Mouse (Mus musculus) A20 (cell line): ENCODE measurements at regions not wholly inside any gene's neighbourhood (a gene's known extent, or its start where the extent isn't known, plus 50 kb on each side); places are given as distances from the start of the nearest gene placed in this dataset.
A peak's percentile ranks its signal among the peaks of the same experiment; 100 is the strongest.

Experiments
- DNase-seq: peaks from one replicate; pipeline ENCODE4 v3.0.0-alpha.2; 2011; ENCODE audit warnings: low read depth, low spot score

DNA sequence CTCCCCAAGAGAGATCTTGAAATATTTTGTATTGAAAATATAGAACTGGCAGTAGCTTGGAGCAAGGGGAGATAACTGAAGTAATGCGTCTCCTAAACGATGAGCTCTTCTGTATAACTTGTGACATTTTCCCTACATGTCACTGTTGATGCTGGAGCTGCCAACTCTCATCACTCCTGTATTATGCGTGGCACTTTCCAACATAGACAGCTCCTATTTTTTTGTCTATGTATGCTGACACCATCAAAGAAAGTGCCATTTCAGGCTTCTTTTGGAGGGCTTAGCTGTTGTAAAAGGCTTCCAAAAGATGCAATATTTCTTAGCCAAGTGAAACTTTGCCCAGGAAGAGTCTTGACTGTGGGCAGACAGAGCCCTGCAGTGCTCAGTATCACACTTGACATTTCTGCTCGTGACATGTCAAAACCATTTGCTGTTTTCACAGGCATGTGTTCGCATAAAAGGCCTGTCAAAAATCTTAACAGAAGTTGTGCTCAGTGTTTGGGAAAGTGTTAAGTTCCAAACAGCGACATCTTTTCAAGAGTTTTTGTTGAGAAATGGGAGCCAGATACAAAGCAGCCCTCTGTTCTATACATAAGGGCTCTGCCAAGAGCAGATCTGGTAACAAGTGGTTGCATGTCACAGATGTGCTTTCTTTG, 53.6 kb upstream of the Otol1 start:
- no peak for DNase-seq

DNA sequence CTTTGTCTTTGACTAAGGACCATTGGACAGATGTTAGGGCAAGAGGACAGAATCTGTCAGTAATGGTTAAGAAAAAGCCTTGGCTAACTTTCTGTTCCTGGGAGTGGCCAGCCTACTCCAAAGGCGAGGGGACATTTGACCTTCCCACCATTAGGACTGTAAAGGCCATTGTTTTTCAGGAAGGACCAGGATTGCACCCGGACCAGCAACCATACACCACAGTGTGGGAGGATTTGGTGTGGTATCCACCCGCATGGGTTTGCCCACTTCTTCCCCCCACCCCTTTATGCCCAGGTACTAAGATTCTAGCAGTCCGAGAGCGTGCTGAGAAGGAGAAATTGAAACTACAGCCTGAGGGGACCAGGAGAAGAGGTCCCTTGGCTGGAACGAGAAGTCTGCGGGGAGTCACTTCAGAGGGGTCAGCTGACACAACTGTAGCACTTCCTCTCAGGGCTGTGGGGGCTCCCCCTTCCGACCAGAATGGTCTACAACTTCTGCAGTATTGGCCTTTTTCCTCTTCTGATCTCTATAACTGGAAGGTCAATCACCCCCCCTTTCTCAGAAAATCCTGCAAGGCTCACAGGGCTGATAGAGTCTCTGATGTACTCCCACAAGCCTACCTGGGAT, 63.2 kb upstream of the Sptssb start:
- DNase-seq: peak; percentile 67

DNA sequence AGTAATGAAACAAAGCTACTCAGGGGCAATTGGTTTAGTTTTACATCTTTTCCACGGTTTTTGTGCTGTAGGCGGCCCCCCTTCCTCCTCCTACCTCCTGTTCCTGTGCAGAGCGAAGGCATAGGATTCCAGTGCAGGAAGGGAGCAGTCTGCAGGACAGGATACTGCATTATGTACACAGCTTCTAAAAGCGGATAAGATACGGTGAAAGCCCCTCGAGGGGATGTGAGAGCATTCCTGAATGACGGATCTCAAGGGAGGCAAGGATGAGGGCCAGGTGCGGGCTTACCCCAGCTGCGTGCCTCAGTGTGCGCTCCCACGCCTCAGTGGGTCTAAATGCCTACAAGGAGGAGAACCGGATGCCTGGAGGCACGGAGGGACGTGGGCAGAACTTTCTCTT, 53.1 kb upstream of the Sptssb start:
- no peak for DNase-seq

DNA sequence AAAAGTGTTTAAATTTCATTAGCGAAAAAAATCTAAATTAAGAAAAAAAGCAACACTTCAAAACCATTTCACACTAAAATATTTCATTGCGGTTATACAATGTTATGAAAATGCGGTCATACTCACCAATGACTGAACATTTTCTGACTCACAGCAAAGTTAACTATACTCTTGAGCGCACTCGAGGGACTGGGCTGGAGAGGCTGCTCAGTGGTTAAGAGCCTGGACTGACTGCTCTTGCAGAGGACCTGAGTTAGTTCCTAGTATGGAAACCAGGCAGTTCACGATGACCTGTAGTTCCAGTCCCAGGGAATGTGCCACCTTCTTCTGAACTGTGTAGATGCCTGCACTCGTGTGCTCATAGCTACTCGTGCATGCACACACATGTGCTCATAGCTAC, 50.3 kb upstream of the Sptssb start:
- DNase-seq: no peak
